Mouse (Mus musculus): ENCODE measurements around the gene Gm49630.
"Not testable (repeated sequence)": the region's sequence is repeated elsewhere in the genome, so short reads cannot be mapped to it uniquely, and the experiment has no call there.

Gene Gm49630

DNA sequence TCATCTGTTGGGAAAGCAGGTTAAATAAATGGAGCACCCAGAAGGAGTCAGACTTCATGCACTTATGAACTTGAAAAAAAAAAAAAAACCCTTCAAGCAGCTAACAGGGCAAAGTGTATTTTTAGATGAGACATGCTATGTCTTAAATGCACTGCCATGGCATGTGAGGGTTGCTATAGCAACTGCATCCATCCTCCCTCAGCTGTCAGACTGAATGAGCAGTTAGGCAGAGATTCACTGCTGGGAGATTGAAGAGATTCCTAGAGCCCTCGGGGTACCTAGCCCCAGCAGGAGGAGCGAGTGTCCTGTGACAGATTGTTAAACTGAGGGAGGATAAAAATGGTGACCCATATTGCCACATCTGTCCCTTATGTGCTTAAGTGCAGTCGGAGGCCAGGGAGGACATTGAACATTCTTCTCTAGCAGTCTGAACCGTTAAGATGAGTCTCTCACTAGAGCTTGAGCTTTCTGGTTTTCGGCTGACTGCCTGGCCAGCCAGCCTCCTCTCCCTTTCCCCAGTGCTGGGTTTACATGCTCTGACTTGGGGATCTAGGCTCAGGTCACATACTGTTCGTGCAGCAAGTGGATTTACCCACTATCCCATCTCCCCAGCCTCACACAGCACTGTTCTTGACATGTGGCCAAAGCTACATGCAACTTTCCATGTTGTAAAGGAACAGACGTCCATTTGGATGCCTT is 5.0 kb downstream of the Gm49630 start:
- DNase-seq (ENCODE audit: low read depth, low spot score): not testable (repeated sequence)

DNA sequence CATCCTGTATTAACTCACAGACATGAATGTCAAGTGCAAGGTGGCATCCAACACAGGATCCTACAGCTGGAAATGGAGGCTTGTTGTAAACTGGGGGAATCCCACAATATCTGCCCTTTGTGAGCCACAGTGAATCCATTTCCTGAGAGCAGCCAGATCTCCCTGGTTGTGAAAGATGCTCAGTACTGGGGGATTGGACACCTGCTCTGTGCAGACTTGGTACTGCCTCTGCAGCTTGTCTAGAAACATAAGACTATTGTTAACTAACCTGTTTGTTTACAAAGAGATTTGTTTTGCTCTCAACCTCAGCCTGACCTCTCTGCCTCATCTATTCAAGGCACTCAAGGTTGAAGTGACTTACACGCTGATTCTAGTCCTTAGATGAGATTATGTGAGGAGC is 5.5 kb downstream of the Gm49630 start:
- DNase-seq (ENCODE audit: low read depth, low spot score): not testable (repeated sequence)

DNA sequence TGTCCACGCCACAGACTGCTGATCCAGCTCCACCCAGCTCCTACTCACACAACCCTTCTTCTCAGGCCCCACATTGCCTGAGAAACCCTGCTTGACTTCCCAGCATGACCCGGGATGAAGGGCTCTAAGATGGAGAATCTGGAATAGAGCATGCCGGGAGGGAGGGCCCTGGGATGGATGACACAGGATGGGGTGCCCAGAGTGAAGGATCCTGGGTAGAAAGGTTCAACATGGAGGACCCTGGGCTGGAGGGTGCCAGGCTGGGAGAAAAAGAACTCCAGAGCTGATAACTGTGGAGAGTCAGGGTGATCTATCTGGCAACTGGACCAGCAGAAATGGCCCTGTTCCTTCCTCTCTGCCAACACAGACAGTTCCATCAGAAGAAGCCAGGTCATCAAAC is 6.2 kb downstream of the Gm49630 start:
- DNase-seq (ENCODE audit: low read depth, low spot score): not testable (repeated sequence)

DNA sequence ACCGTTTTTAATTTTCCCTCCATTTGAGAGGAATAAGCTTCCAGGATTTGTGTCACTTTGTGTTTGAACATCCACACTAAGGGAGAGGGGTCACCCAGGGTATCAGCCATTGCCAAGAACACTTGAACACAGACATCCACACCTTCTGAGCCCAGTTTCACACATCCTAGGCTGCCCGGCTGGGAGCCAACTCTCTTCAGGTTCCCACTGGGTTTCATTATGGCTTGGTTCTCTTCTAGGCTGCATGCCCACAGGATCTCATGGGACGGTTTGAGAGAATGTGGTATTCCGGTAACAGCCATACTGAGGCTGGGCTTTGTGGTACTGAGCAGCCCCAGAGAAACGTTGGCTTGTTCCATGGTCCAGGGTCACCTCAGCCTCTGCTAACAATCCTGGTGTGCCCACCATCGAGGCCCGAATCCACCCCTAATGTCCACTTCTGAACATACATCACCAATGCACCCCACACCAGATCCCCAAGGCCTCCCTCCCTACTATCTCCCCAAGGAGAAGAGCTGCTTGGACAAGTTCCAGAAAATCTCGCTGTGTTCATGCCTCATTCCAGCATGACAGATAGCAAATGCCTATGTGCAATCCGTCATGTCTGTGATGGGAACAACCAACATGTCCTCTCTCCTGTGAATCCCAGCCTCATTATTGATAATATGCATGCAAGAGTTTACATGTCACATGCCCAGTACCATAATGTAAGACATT is 10.9 kb downstream of the Gm49630 start:
- not testable (repeated sequence) for DNase-seq (ENCODE audit: low read depth, low spot score)

DNA sequence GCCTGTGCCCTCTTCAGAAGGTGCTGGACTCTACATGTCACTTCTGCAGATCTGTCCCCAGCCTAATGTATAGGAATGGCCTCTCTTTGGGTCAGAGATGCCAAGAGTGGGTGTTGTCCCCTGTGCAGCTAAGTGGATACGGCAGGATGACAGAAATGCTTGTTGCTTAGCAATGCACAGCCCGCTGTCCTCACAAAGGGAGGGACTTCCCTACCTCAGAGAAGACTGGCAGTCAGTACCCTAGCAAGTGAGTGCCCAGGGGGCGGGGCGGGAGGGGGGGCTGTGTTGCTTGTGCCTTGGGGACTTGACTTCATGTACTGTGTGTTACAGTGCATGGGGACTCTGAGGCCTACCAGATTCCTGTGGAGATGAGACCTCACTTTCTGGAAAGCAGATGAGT is 12.0 kb downstream of the Gm49630 start:
- DNase-seq (ENCODE audit: low read depth, low spot score): not testable (repeated sequence)

DNA sequence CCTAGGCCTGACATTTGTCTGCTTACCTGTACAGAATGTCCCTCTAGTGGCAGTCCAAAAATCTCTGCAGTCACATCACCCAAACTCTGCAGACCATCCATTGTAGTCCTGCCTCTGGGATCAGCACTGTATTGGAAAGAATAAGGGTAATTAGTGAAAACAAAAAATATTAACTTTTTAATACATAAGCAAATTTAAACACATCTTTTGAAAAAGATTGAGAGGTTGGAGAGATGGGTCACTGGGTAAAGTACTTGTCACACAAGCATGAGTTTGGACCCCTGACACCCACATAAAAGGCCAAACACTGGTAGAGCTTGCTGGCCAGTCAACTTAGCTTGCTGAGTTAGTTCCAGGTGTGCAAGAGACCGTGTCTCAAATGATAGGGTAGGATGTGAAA is 19.2 kb downstream of the Gm49630 start, which contains the start of gene Ttll2:
TSS of gene Ttll2 (minus strand) at position 101 of the 400 bp plus-strand sequence.
- DNase-seq (ENCODE audit: low read depth, low spot score): not testable (repeated sequence)

DNA sequence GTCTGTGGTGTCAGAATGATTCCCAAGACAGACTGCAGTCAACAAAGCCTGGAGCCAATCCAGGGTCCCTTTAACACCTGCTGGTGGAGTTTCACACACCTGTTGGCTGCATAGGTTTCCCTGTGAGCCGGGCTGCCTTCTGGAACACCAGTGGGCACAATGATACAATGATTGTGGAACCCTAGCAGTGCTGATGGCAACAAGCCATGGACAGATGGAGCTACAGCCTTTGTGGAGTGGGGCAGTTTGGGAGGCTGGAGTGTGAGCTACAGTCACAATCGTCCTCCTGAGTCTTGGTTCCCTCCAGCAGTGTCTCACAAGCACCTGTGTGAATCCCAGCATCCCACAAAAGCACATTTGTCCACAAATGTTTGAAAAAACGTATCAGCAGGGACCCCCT is 23.0 kb downstream of the Gm49630 start:
- DNase-seq (ENCODE audit: low read depth, low spot score): not testable (repeated sequence)

DNA sequence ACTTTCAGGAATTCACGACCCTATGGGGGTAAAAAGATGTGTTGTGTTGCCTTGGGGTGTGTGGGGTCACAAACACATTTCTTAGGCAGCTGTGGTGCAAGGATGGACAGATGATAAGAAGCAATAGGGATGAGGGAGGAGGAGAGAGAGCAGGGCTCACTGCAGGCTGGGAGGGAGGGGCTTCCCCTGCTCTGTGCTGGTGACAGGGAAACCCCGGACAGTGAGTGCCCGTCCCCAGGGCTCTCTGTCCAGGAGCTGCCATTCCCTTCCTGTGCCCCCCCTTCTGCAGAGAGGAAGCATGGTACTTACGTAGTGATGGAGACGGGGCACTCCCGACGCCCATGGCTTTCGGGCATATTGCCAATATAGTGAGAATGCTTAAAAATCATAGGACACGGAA is 34.4 kb downstream of the Gm49630 start:
- not testable (repeated sequence) for DNase-seq (ENCODE audit: low read depth, low spot score)

DNA sequence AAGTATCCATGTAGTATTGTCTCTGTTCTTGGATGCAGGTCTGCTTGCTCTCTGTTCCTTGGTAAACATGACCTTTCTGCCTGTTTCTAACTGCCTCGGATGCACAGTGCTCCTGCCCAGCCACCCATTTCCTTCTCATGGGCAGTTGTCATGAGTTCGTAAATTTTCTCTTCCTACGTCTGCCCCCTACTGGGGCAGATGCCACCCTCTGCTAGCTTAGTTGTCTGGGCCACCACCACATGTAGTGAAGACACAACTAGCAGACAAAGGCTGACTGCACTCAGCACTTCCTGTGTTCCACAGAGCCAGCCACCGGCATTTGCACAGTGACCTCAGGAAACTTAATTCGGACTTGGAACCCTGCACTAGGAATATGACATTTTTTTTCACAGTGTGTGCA is 39.0 kb downstream of the Gm49630 start:
- DNase-seq (ENCODE audit: low read depth, low spot score): not testable (repeated sequence)

DNA sequence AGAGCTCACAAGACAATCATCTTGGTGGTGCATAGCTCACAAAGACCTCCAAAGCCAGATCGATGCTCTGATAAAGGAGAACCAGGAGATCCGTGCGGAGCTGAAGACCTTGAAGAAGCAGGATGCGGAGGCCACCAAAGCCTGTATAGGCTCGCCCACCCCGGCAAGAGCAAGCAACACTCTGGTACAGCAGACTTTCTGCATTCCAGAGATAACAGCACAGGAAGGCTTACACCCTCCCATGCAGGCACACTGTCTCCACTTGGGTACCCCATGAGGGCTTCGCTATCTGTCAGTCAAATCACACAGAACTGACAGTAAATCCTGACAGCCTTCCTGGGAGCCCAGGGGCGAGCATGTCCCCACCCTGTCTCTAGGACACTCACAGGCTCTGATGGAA is 45.4 kb downstream of the Gm49630 start:
- not testable (repeated sequence) for DNase-seq (ENCODE audit: low read depth, low spot score)

DNA sequence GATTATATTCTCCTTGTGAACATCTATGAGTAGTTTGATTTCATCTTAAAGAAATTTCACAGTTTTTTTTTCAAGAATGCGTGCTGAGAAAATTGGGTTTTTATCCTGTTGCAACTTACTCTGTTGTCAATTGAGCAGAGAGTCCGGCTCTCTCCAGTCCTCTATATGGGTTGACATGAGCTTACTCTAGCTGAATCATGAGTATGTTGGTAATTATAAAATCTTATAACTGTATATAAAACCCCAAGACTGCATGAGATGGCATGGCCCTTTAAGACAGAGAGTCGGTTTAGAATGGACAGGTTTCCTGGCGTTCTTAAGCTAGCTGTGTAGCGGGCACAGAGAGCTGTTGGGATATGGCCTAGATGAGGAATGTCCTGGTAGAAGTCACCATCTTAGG is 47.4 kb downstream of the Gm49630 start, which contains the start of gene Tcp10a:
TSS of gene Tcp10a (plus strand) at position 301 of the 400 bp plus-strand sequence.
- DNase-seq (ENCODE audit: low read depth, low spot score): not testable (repeated sequence)

DNA sequence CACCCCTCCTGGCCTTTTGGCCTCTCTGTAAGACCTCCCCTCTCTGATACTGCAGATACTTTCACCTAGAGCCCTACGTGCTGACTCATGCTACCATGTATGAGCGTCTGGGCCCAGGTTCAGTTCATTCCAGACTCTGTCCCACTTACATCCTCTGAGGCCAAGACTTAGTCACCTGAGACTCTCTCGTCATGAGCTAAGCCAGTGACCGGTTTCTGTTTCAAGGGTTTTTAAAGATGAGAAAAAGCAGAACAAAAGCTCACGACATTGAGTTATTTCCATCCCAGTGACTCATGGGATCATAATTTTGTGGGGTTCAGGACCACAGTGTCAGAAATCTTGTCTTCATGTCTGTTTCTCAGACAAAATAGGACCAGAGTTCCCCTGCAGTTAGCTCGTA is 52.0 kb downstream of the Gm49630 start:
- DNase-seq (ENCODE audit: low read depth, low spot score): not testable (repeated sequence)

DNA sequence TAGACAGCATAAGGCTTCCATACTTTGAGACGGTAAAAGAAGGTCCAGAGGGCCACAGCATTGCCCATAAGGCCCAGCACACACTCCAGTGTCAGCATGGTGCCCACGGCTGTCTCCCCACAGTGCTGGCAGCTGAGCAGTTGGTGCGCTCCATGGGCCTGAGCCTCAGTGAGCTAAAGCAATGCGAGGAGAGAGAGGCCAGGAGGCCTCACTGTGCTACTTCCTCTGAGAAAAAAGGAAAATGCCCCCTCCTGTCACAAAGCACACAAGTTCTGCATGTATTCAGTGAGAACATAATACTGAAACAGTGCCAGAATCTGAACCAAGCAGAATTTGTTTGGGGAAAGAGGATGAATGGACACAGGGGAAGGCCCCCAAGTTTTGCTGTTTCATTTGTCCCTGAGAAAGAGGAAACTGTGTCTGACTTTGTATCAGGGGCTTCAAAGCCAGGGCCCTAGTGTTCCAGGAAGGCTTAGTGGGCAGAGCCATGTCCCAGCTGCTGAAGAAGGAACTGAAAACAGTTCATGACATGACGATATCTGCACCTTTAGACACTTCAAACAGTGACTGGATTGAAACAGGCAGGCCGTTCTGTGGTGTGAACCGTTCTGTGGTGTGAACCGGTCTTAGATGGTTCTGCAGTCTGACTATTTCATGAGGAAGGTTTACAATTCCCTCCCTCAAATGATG is 55.9 kb downstream of the Gm49630 start:
- DNase-seq (ENCODE audit: low read depth, low spot score): not testable (repeated sequence)

DNA sequence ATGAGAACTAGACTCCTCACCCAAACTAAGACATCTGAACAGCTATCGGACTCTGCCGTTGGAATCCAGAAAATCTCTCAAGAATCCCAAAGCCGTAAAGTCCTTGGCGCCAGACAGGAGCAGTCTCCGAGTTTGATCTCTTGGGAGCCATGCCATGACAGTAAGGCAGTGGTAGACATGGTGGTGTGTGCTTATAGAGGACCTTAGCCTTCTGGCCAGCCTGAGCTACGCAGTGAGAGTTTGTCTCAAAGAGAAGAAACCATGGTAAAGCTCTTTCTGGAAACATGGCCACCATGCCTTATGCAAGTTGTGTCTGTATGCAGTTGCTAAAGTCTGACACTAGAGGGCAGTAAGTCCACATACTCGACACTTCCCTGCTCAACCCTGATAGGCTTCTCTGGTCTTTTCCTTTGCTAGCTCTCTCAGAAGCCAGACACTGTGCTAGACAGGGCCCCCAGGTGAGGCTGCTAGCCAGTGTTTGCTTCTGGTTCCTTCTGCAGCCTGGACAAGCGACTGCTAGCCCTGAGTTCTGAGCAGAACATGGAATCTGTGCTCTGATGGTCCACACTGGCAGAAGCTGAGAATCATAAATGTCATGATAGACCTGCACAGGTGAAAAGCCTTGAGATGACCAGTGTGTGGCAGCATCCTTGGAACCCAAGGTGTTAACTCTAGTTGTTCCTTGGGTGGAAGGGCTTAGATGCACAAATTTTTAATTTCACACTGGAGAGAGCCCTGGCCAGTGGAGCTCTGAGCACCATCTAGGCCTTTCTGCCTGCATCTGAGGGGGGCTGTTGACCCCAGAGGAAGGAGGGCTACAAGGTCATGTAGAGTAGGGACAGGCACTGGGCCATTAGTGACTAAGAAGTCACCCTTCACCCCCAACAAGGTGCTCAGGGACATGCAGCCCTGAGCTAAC is 65.2 kb downstream of the Gm49630 start:
- not testable (repeated sequence) for DNase-seq (ENCODE audit: low read depth, low spot score)
